Mouse (Mus musculus) T-helper 17 cell (primary cell): ENCODE results near the gene Ift88.
"Not testable (repeated sequence)": the region's sequence is repeated elsewhere in the genome, so short reads cannot be mapped to it uniquely, and the experiment has no call there.

Source experiments
- in situ Hi-C, 2 experiments: fragments of 300-600 bp; cut with MboI, MseI; formaldehyde crosslinking; loops; 1 replicate in 1 of 2; 2 replicates in 1 of 2; pipeline ENCODE4 v1.15.1; 2025; ENCODE audit warnings: high pct_unique_total_duplicates in 2 of 2

Ift88 gene

DNA sequence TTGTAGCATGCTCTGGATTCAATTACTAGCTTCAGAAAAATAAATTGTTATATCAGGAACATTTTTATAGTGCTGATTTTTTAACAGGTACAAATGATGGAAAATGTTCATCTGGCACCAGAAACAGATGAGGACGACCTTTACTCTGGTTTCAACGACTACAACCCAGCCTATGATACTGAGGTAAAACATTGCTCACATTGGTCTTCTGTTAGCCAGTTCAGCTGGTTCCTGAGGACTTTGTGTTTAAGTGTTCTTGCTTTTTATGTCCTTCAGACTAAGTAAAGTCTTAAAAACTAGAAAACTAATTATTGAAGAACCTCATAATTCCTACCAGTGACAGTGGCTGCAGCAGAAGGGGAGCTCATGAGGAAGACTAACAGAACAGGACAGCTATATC, 6.6 kb downstream of the Ift88 start:
- in situ Hi-C loops: no loop called here

GRCm38 (mm10) chr14:57452516-57452915, 28.7 kb downstream of the Ift88 start:
- in situ Hi-C loops: no loop called here

DNA sequence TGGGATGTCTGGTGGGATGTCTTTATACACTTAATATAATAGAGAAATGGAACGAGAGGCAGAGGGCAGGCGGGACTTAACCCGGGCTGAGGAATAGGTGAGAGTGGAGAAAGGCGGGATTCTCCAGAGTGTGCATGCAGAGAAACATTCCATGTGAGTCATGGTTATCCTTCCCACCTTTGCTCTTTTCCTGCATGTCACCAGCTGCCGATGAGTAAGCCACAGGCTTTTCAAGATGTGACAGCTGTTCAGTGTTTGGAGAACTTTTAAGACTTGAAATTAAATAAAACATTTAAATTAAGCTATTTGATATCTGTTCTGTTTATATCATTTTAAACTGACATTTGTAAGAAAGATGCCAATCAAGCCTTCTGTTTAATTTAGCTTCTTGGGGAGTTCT, 36.0 kb downstream of the Ift88 start:
- in situ Hi-C loops: no loop called here

DNA sequence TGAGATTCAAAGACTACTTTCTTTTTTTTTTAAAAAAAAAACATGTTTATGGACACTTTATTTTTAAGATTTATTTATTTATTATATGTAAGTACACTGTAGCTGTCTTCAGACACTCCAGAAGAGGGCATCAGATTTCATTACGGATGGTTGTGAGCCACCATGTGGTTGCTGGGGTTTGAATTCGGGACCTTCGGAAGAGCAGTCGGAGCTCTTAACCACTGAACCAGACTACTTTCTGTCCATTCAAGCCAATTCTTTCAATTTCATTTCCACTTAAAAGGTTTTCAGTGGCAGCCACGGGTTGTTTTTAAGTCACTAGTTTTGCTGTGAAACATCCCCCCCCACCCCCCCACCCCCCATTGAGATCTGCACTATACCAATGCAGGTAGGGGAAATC, 36.5 kb downstream of the Ift88 start:
- in situ Hi-C loops: not testable (repeated sequence)

DNA sequence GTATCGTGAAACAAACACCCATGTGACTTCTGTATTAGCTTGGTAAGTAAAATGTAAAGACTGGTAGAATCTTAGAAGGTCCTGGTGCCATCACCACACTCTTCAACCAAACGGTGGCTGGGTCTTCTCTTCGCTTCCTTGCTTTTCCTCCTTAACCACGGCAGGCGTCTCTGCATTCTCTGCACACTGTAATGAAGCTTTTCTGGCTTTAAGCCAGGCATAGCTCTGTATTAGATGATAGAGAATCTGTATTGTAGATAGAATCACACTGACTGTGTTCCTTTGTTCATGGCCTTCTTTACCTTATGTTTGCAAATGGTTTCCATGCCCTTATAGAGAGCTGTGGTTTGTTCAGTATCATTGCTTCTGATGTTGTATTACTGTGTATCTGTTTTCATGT, 39.0 kb downstream of the Ift88 start:
- in situ Hi-C loops: no loop called here

DNA sequence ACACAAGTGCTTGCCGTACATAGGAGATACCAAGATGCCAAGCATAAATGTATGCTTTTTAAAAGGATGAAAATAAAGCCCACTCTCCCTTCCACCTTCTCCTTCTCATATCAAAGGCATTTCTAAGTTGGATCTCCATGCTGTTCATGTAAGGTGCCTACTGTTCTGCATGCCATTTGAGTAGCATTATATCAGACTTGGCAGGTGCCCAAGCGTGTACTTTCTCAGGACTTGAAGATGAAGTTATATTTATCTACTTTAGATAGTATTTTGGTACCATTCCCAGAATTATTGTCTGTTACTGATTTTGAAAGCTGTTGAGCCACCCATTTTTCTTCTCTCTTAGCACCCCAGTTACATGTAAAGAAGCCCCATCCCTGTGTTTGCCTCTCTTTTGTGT, 51.2 kb downstream of the Ift88 start:
- in situ Hi-C loops: no loop called here

- in situ Hi-C loops: no loop called here
These were observed 58.4 kb downstream of the Ift88 start for GRCm38 (mm10) chr14:57482262-57482661.

DNA sequence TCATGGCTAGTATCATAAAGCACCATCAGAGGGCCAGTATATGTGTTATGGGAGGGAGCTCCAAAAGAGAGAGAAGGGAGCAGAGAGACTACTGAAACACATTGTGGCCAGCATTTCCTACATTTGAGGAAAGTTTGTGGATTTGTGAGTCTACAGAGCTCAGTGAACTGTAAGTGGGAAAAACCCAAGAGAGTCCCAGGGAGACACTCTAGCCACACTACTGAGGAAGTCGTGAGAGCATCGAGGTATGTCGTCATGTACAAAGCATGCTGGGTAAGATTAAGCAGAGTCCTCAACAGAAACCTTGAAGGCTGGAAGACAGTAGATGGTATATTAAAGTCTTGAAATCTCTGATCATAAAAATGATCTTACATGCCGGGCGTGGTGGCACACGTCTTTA, 60.3 kb downstream of the Ift88 start:
- in situ Hi-C loops: no loop called here

- in situ Hi-C loops: loop anchor here in 1 of 2 experiments (5.0 kb wide), 1 partner anchor 62 kb away; no protein-coding TSS in a partner anchor
These were observed 65.8 kb downstream of the Ift88 start for GRCm38 (mm10) chr14:57489696-57490095.

DNA sequence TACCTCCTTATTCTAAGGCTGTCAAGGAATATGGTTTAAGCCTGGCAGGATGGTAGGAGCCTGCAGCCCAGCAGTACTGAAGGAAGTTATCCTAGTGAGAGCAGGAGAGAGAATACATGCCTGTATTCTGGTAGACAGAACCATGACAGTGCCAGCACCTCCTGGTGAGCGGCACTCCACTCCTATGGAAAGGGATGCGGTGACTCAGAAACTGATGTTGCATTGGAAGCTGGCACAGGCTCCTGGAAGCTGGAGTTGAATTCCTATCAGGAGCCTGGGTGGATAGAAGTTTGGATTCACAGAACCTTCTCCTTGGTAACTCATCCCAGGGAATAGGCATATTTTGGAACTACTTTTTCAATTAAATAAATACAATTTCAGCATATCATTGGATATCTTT, 70.0 kb downstream of the Ift88 start:
- in situ Hi-C loops: loop anchor here in 1 of 2 experiments (5.0 kb wide), 1 partner anchor 67 kb away; no protein-coding TSS in a partner anchor

DNA sequence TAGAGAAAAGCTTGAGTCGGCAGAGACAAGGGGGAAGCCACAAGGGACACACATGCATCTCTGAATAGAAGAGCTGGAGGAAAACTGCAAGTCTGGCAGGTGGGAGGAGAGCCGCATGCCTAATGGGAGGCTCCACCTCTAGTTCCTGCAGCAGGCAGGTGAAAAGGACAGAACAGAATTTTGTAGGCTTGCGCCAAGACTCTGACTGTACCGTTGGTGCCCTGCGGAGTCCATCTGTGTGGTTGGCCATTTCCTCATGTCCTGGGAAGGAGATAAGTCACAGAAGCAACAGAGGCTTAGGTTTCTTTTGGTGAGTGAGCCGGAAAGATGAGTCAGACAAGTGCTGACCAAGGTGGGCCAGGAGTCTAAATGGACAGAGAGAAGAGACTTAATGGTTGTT, 79.9 kb downstream of the Ift88 start:
- in situ Hi-C loops: no loop called here

GRCm38 (mm10) chr14:57509554-57509953, 85.7 kb downstream of the Ift88 start:
- in situ Hi-C loops: no loop called here

GRCm38 (mm10) chr14:57515156-57515762, 91.4 kb downstream of the Ift88 start:
- in situ Hi-C loops: no loop called here

DNA sequence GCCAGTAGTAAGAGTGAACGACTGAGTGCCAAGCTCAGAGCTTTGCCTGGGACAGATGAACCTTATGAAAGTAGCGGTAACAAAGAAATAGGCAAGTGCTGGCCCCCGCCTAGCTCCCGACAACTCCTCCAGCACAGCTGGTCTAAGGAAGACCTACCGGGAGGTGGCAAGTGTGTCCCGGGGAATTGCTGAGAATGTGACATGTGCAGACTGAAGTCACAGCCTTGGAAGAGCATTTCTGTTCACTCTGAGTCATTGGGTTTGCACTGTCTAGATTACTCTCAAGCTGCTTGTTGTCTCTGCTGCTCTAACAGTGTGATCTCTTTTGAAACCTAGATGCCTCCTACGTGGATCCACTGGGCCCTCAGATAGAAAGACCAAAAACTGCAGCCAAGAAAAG, 93.1 kb downstream of the Ift88 start:
- in situ Hi-C loops: no loop called here

GRCm38 (mm10) chr14:57523762-57524161, 99.9 kb downstream of the Ift88 start:
- in situ Hi-C loops: no loop called here

GRCm38 (mm10) chr14:57524671-57525387, 101.0 kb downstream of the Ift88 start, which contains the start of gene Il17d:
Il17d (plus strand) TSS chr14:57524777.
- in situ Hi-C loops: no loop called here

- in situ Hi-C loops: no loop called here
These were observed 101.7 kb downstream of the Ift88 start for GRCm38 (mm10) chr14:57525388-57526049.

DNA sequence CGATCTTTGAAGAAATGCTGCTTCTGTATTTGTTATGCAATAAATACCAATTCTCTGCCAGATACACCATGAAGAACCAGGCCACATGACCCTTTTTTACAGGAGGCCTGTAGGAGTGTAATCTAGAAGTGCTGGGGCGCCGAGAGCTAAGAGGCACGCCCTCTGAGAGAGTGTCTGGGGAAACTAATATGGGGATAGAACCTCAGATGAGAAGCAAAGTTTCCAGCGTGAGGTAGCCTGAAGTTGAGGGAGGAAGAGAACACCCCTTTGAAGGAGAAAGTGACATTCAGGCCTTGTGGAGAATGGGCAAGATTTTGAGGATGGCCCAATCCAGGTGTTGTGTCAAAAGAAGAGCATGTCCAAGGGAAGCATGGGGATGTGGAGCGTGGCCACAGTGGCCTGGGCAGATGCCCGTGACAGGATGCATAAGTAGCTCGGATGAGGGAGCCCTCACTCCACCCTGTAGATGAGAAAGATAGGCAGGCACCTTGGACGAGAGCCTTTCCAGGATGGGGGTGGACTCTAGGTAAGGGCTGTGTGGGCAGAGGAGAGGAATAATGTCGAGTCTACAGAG, 102.3 kb downstream of the Ift88 start:
- in situ Hi-C loops: no loop called here

DNA sequence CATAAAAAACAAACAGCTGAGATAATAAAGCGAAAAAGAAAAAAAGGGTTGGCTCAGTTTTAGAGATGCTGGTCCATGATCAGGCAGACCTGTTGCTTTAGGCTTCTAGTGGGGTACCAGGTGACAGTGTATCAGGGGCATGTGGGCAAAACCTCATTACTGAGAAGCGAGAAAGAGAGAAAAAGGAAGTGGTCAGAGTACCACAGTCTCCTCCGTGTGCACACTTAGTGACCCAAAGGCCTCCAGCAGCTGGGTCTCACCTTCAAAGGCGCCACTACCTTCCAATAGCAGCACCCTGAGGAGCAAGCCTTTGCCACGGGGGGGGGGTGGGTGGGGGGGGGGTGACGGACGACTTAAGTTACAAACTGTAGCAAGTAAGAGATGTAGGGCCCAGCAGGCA, 103.3 kb downstream of the Ift88 start:
- in situ Hi-C loops: no loop called here

DNA sequence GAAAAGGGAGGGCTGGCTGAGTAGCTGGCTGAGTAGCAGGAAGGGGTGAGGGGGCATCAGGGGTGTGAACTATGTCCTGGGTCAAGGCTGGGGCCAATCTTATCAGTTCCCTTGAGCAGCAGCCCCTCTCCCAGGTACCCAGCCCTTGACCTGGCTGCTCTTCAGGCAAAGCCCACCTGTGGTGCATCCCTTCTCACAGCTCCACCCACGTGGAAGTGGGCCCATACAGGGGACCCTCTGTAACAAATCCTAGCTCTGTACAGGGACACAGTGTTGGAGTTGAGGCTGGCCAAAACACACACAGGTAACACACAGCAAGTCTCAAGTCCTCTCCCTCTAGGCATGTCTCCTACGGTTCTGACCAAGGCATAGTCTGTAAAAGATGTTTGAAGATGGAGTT, 103.7 kb downstream of the Ift88 start:
- in situ Hi-C loops: no loop called here

- in situ Hi-C loops: no loop called here
These were observed 105.4 kb downstream of the Ift88 start for GRCm38 (mm10) chr14:57529086-57529785.
